Mouse (Mus musculus) testis, adult 2 months (tissue): Measurements from ENCODE around the gene Il33.

ENCODE experiments used
- CTCF ChIP-seq: fragments of 200-500 bp; IDR thresholded peaks from 2 replicates; pipeline ENCODE4 v1.5.1; 2012; ENCODE audit warnings: low read depth, mild to moderate bottlenecking, inconsistent platforms, low read length, moderate library complexity; ENCODE audit not compliant: control insufficient read depth, insufficient read depth, insufficient replicate concordance
- POLR2A ChIP-seq: fragments of 200-500 bp; IDR thresholded peaks from 2 replicates; pipeline ENCODE4 v1.6.1; 2012; ENCODE audit warnings: low read depth, mild to moderate bottlenecking, inconsistent platforms, low read length, moderate library complexity; ENCODE audit not compliant: control insufficient read depth

DNA sequence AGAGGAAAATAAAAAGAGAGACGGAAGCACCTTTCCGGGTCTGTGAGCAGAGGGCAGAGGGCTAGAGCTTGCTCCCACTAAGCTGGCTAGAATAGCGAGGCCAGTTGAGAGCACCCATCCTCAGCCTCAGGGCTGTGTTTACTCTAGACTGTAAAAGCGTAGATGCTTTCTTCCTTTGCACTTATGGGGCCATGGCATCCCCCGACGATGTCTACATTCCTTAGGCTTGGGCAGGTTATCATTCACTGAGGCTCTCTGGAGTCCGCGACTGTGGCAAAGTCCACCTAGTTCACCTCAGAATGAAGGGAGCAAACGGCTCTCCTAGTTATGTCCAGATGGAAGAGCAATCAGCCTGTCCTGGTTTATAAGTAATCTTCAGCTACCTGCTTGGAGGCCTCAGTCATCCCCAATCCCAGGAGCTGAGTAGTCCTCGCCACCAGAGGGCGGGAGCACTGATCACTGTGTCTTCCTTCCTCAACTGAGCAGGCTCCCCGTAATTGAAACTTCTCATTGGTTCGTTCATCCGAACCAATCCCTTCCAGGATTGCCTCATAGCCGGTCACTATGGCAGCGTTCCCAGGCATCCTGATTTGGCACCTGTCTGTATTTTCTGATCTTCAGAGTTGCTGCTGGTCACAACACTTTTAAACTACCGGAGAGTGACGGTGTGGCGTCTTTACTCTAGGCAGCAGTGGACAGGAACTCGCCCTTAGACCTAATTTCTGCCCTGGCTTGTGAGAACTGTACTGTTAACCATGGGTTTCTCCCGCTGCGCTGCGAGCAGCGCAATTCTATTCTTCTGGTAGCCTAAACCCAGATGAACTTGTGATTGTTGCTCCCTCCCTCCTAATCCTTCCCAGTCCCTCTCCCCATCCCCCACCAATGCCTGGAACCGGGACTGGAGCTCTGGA, 23.2 kb downstream of the Il33 start:
- TF ChIP-seq POLR2A, result no peak
- TF ChIP-seq CTCF, result peak; percentile 27; the same call in 1 of the 2 replicates
